Mouse (Mus musculus) MEL (cell line): ENCODE results near the gene Tmem184b. TPM values are rescaled to one million over a fixed set of nuclear protein-coding genes. Genes with fewer than 3 reads are reported as not detected.
A peak's percentile ranks its signal among the peaks of the same experiment; 100 is the strongest.

Experiments used
- DNase-seq: peaks from one replicate; pipeline ENCODE4 v3.0.0; 2011; ENCODE audit warnings: low read depth, low spot score
- H3K27ac ChIP-seq: 2 replicates; pipeline ENCODE4 v1.5.1; 2012; ENCODE audit warnings: low read depth, mild to moderate bottlenecking, control low read depth, low read length, moderate library complexity; ENCODE audit not compliant: control insufficient read depth
- H3K27me3 ChIP-seq, 2 experiments: fragments of 150-350 bp in 1 of 2; sonication (generic) in 1 of 2; 2 replicates each; pipeline ENCODE4 v1.6.1; 2012; ENCODE audit warnings: low read length in 2 of 2, mild to moderate bottlenecking in 2 of 2, improper control_type of control experiment in 1 of 2, moderate library complexity in 1 of 2; ENCODE audit not compliant: insufficient read depth in 2 of 2, control insufficient read depth in 1 of 2
- H3K36me3 ChIP-seq, 2 experiments: 2 replicates each; pipeline ENCODE4 v1.6.1; 2012 to 2014; ENCODE audit warnings: low read length in 2 of 2, improper control_type of control experiment in 1 of 2, inconsistent platforms in 1 of 2, mild to moderate bottlenecking in 1 of 2; ENCODE audit not compliant: insufficient read depth in 2 of 2, control insufficient read depth in 1 of 2
- H3K4me1 ChIP-seq, 2 experiments: fragments of 150-350 bp in 1 of 2; sonication (generic) in 1 of 2; 2 replicates each; pipeline ENCODE4 v1.6.1; 2012; ENCODE audit warnings: low read length in 2 of 2, improper control_type of control experiment in 1 of 2, mild to moderate bottlenecking in 1 of 2; ENCODE audit not compliant: insufficient read depth in 2 of 2, control insufficient read depth in 1 of 2
- H3K4me3 ChIP-seq, 2 experiments: fragments of 150-350 bp in 1 of 2; sonication (generic) in 1 of 2; 2 replicates each; pipeline ENCODE4 v1.5.1; 2012; ENCODE audit warnings: low read depth in 2 of 2, low read length in 2 of 2, mild to moderate bottlenecking in 2 of 2, moderate library complexity in 2 of 2, control low read depth in 1 of 2, improper control_type of control experiment in 1 of 2; ENCODE audit not compliant: control insufficient read depth in 1 of 2, insufficient read depth in 1 of 2
- H3K79me2 ChIP-seq: 2 replicates; pipeline ENCODE4 v1.6.1; 2012; ENCODE audit warnings: mild to moderate bottlenecking, low read length, moderate library complexity; ENCODE audit not compliant: control insufficient read depth, poor library complexity, insufficient read depth
- H3K9ac ChIP-seq: 2 replicates; pipeline ENCODE4 v1.6.1; 2012; ENCODE audit warnings: low read depth, mild to moderate bottlenecking, control low read depth, low read length, moderate library complexity; ENCODE audit not compliant: control insufficient read depth, poor library complexity, severe bottlenecking
- H3K9me3 ChIP-seq: fragments of 150-350 bp; sonication (generic); replicated peaks from 2 replicates; pipeline ENCODE4 v1.6.1; 2012; ENCODE audit warnings: mild to moderate bottlenecking, low read length, improper control_type of control experiment, moderate library complexity; ENCODE audit not compliant: insufficient read depth
- BHLHE40 ChIP-seq: IDR thresholded peaks from 2 replicates; pipeline ENCODE4 v1.6.1; 2012; ENCODE audit warnings: low read depth, mild to moderate bottlenecking, inconsistent platforms, low read length, improper control_type of control experiment, borderline replicate concordance
- CHD1 ChIP-seq: IDR thresholded peaks from 2 replicates; pipeline ENCODE4 v1.6.1; 2012; ENCODE audit warnings: low read depth, mild to moderate bottlenecking, inconsistent platforms, low read length, improper control_type of control experiment
- CHD2 ChIP-seq: IDR thresholded peaks from 2 replicates; pipeline ENCODE4 v1.6.1; 2011; ENCODE audit warnings: low read length, improper control_type of control experiment
- CTCF ChIP-seq, 3 experiments: IDR thresholded peaks in 2 of 3; conservative IDR thresholded peaks in 1 of 3; 2 replicates each; pipeline ENCODE4 v1.5.1; 2011 to 2012; ENCODE audit warnings: low read length in 3 of 3, low read depth in 2 of 3, mild to moderate bottlenecking in 2 of 3, improper control_type of control experiment in 1 of 3, inconsistent platforms in 1 of 3, mixed read lengths in 1 of 3, moderate library complexity in 1 of 3; ENCODE audit not compliant: control insufficient read depth in 1 of 3, insufficient read depth in 1 of 3, poor library complexity in 1 of 3, severe bottlenecking in 1 of 3
- E2F4 ChIP-seq: IDR thresholded peaks from 2 replicates; pipeline ENCODE4 v1.6.1; 2011; ENCODE audit warnings: low read depth, low read length, improper control_type of control experiment, borderline replicate concordance
- EP300 ChIP-seq, 2 experiments: IDR thresholded peaks; 2 replicates each; pipeline ENCODE4 v1.6.1; 2011; ENCODE audit warnings: improper control_type of control experiment in 2 of 2, low read length in 2 of 2, low read depth in 1 of 2, mild to moderate bottlenecking in 1 of 2
- ETS1 ChIP-seq: IDR thresholded peaks from 2 replicates; pipeline ENCODE4 v1.6.1; 2012; ENCODE audit warnings: low read depth, mild to moderate bottlenecking, inconsistent platforms, low read length, improper control_type of control experiment, moderate library complexity
- GABPA ChIP-seq: IDR thresholded peaks from 2 replicates; pipeline ENCODE4 v1.6.1; 2012; ENCODE audit warnings: low read depth, mild to moderate bottlenecking, inconsistent platforms, low read length, improper control_type of control experiment, moderate library complexity
- GATA1 ChIP-seq: IDR thresholded peaks from 2 replicates; pipeline ENCODE4 v1.6.1; 2011; ENCODE audit warnings: low read depth, low read length, improper control_type of control experiment
- HCFC1 ChIP-seq: IDR thresholded peaks from 2 replicates; pipeline ENCODE4 v1.6.1; 2012; ENCODE audit warnings: low read depth, mild to moderate bottlenecking, inconsistent platforms, low read length, improper control_type of control experiment, moderate library complexity
- JUND ChIP-seq: IDR thresholded peaks from 2 replicates; pipeline ENCODE4 v1.6.1; 2011; ENCODE audit warnings: low read depth, mild to moderate bottlenecking, improper control_type of control experiment, low read length
- KAT2A ChIP-seq: conservative IDR thresholded peaks from 2 replicates; pipeline ENCODE4 v1.6.1; 2012; ENCODE audit warnings: low read depth, low read length, improper control_type of control experiment, inconsistent platforms
- MAFK ChIP-seq: IDR thresholded peaks from 2 replicates; pipeline ENCODE4 v1.6.1; 2011; ENCODE audit warnings: low read depth, mild to moderate bottlenecking, low read length, improper control_type of control experiment, borderline replicate concordance
- MEF2A ChIP-seq: IDR thresholded peaks from 2 replicates; pipeline ENCODE4 v1.6.1; 2014; ENCODE audit warnings: low read depth, mild to moderate bottlenecking, inconsistent platforms, low read length, improper control_type of control experiment; ENCODE audit not compliant: poor library complexity, insufficient replicate concordance, severe bottlenecking; ENCODE audit errors: extremely low read depth
- MXI1 ChIP-seq: IDR thresholded peaks from 2 replicates; pipeline ENCODE4 v1.6.1; 2011; ENCODE audit warnings: mild to moderate bottlenecking, low read depth, low read length, improper control_type of control experiment
- MYC ChIP-seq: IDR thresholded peaks from 2 replicates; pipeline ENCODE4 v1.6.1; 2011; ENCODE audit warnings: low read depth, mild to moderate bottlenecking, low read length, improper control_type of control experiment, moderate library complexity
- POLR2A ChIP-seq, 2 experiments: IDR thresholded peaks; 2 replicates each; pipeline ENCODE4 v1.6.1; 2011 to 2012; ENCODE audit warnings: low read length in 2 of 2, mild to moderate bottlenecking in 2 of 2, control low read depth in 1 of 2, improper control_type of control experiment in 1 of 2, low read depth in 1 of 2, moderate library complexity in 1 of 2; ENCODE audit not compliant: control insufficient read depth in 1 of 2, insufficient read depth in 1 of 2, poor library complexity in 1 of 2
- POLR2AphosphoS2 ChIP-seq: IDR thresholded peaks from 2 replicates; pipeline ENCODE4 v1.6.1; 2011; ENCODE audit warnings: low read length, improper control_type of control experiment
- POLR2AphosphoS5 ChIP-seq: IDR thresholded peaks from 2 replicates; pipeline ENCODE4 v1.6.1; 2012; ENCODE audit warnings: low read depth, borderline replicate concordance, mild to moderate bottlenecking, inconsistent platforms, low read length, moderate library complexity, mixed read lengths
- RAD21 ChIP-seq: IDR thresholded peaks from 2 replicates; pipeline ENCODE4 v1.6.1; 2011; ENCODE audit warnings: mild to moderate bottlenecking, low read depth, low read length, improper control_type of control experiment
- RCOR1 ChIP-seq: IDR thresholded peaks from 2 replicates; pipeline ENCODE4 v1.6.1; 2012; ENCODE audit warnings: low read depth, mild to moderate bottlenecking, inconsistent platforms, low read length, improper control_type of control experiment
- SIN3A ChIP-seq: IDR thresholded peaks from 2 replicates; pipeline ENCODE4 v1.6.1; 2012; ENCODE audit warnings: low read length, improper control_type of control experiment, inconsistent platforms
- TAL1 ChIP-seq: IDR thresholded peaks from 2 replicates; pipeline ENCODE4 v1.6.1; 2012; ENCODE audit warnings: mild to moderate bottlenecking, inconsistent platforms, low read length, moderate library complexity, mixed read lengths
- TBP ChIP-seq: IDR thresholded peaks from 2 replicates; pipeline ENCODE4 v1.8.0; 2011; ENCODE audit warnings: low read depth, low read length, improper control_type of control experiment
- TCF12 ChIP-seq: IDR thresholded peaks from 2 replicates; pipeline ENCODE4 v1.6.1; 2014; ENCODE audit warnings: low read depth, mild to moderate bottlenecking, inconsistent platforms, low read length, improper control_type of control experiment, moderate library complexity
- UBTF ChIP-seq: IDR thresholded peaks from 2 replicates; pipeline ENCODE4 v1.6.1; 2012; ENCODE audit warnings: low read depth, mild to moderate bottlenecking, inconsistent platforms, low read length, improper control_type of control experiment, moderate library complexity, borderline replicate concordance; ENCODE audit not compliant: insufficient read depth
- USF2 ChIP-seq, 2 experiments: IDR thresholded peaks; 2 replicates each; pipeline ENCODE4 v1.6.1; 2011 to 2012; ENCODE audit warnings: improper control_type of control experiment in 2 of 2, low read length in 2 of 2, borderline replicate concordance in 1 of 2, inconsistent platforms in 1 of 2, low read depth in 1 of 2, mild to moderate bottlenecking in 1 of 2; ENCODE audit not compliant: insufficient read depth in 1 of 2
- ZC3H11A ChIP-seq: IDR thresholded peaks from 2 replicates; pipeline ENCODE4 v1.6.1; 2012; ENCODE audit warnings: low read depth, mild to moderate bottlenecking, inconsistent platforms, low read length, improper control_type of control experiment
- ZKSCAN1 ChIP-seq: IDR thresholded peaks from 2 replicates; pipeline ENCODE4 v1.6.1; 2012; ENCODE audit warnings: low read depth, mild to moderate bottlenecking, inconsistent platforms, low read length, improper control_type of control experiment, moderate library complexity
- ZMIZ1 ChIP-seq: IDR thresholded peaks from 2 replicates; pipeline ENCODE4 v1.6.1; 2012; ENCODE audit warnings: low read depth, mild to moderate bottlenecking, inconsistent platforms, low read length, improper control_type of control experiment, moderate library complexity
- ZNF384 ChIP-seq: IDR thresholded peaks from 2 replicates; pipeline ENCODE4 v1.6.1; 2012; ENCODE audit warnings: low read depth, mild to moderate bottlenecking, inconsistent platforms, low read length, improper control_type of control experiment
- polyA plus RNA-seq, 2 experiments: library from polyadenylated mRNA; stranded (reverse) in 1 of 2; unstranded in 1 of 2; fragments of >175 nt in 1 of 2; fragments of >200 nt in 1 of 2; gene quantifications; 2 replicates each; pipeline versions ENCODE4 v1.2.1 to v1.2.4; 2012; ENCODE audit warnings: low replicate concordance in 2 of 2, low read depth in 1 of 2; ENCODE audit not compliant: insufficient read length in 2 of 2, insufficient read depth in 1 of 2, missing spikeins in 1 of 2
- total RNA-seq: library from RNA; depleted of rRNA; stranded (reverse); fragments of 300-350 nt; gene quantifications from 2 replicates; pipeline ENCODE4 v1.2.3, GENCODE M21; 2012

Tmem184b gene
- total and polyA plus RNA-seq, 3 experiments: 7.5 to 28.4 TPM; not detected in 1

- no peak for TF ChIP-seq UBTF
- no peak for TF ChIP-seq POLR2AphosphoS2
- TF ChIP-seq TBP: no peak
- no peak for TF ChIP-seq TAL1
- peak; percentile 91 for TF ChIP-seq SIN3A
- TF ChIP-seq ZKSCAN1: no peak
- TF ChIP-seq TCF12: no peak
- TF ChIP-seq JUND: no peak
- TF ChIP-seq GABPA: no peak
- no peak for TF ChIP-seq EP300 (IDR thresholded peaks at IDR 0.05; ENCODE audit: low read depth in 1 of 2, low read length in 2 of 2)
- TF ChIP-seq, all 39 proteins: peak for 8
These were observed 55.4 kb downstream of the Tmem184b start (continued) for GRCm38 (mm10) chr15:79347845-79348506.

- no peaks in the 10 kb centered on the region for H3K27me3 ChIP-seq
- H3K4me3 ChIP-seq: peak overlapping the region; percentile 83 to 98
- H3K4me1 ChIP-seq: peaks cover 7 to 16% of the 10 kb centered on the region in 2 experiments; a peak in 3 of 4 replicates
- no peaks in the 10 kb centered on the region for H3K9me3 ChIP-seq
- peaks cover 0 to 6% of the 10 kb centered on the region in 2 experiments; a peak in 2 of 4 replicates for H3K36me3 ChIP-seq
- H3K79me2 ChIP-seq: no peaks in the 10 kb centered on the region; the same call in 1 of the 2 replicates
- peak overlapping the region; percentile 80 for H3K9ac ChIP-seq
- peak; percentile 93 for DNase-seq
- peak overlapping the region; percentile 64 for H3K27ac ChIP-seq
- TF ChIP-seq TBP (peak; percentile 83), E2F4 (no peak), JUND (no peak), POLR2AphosphoS2 (no peak), POLR2A (IDR thresholded peaks at IDR 0.05; ENCODE audit: control insufficient read depth in 1 of 2, insufficient read depth in 1 of 2, low read depth in 1 of 2, low read length in 2 of 2, poor library complexity in 1 of 2) (peak in 1 of 2 experiments; percentile 41; a peak in 1 of 4 replicates), CTCF (IDR thresholded peaks at IDR 0.05 in 2 of 3, conservative IDR thresholded peaks at IDR 0.05 in 1 of 3; ENCODE audit: control insufficient read depth in 1 of 3, insufficient read depth in 1 of 3, low read depth in 2 of 3, low read length in 3 of 3, poor library complexity in 1 of 3, severe bottlenecking in 1 of 3) (no peak), RAD21 (no peak), ZKSCAN1 (no peak), CHD2 (no peak), GABPA (no peak), ZNF384 (no peak), KAT2A (no peak), RCOR1 (no peak), GATA1 (no peak), ZC3H11A (no peak), ETS1 (peak; percentile 59; the same call in 1 of the 2 replicates), MAFK (no peak), CHD1 (no peak), HCFC1 (0 out of 2 replicates have a peak, but pooled peaks have one; percentile 10), BHLHE40 (peak; percentile 64), MXI1 (peak; percentile 77), MEF2A (no peak), SIN3A (peak; percentile 56; the same call in 1 of the 2 replicates), USF2 (IDR thresholded peaks at IDR 0.05; ENCODE audit: borderline replicate concordance in 1 of 2, insufficient read depth in 1 of 2, low read depth in 1 of 2, low read length in 2 of 2) (no peak), POLR2AphosphoS5 (no peak), UBTF (peak; percentile 89; the same call in 1 of the 2 replicates), MYC (no peak), ZMIZ1 (peak; percentile 31; the same call in 1 of the 2 replicates)
These were observed 56.1 kb downstream of the Tmem184b start for GRCm38 (mm10) chr15:79347165-79347844.
